Mouse (Mus musculus): ENCODE measurements around the gene 2010111I01Rik.
A peak's percentile ranks its signal among the peaks of the same experiment; 100 is the strongest.

Gene 2010111I01Rik

GRCm38 (mm10) chr13:63258671-63259070 lies 294.0 kb downstream of the 2010111I01Rik start:
- no peak for DNase-seq (ENCODE audit: low spot score in 2 of 2)

GRCm38 (mm10) chr13:63260133-63260532 lies 295.4 kb downstream of the 2010111I01Rik start:
- no peak for DNase-seq (ENCODE audit: low spot score in 2 of 2)

- DNase-seq (ENCODE audit: low spot score in 2 of 2), result no peak
Measured at GRCm38 (mm10) chr13:63260753-63261631, 296.3 kb downstream of the 2010111I01Rik start.

- no peak for DNase-seq (ENCODE audit: low spot score in 2 of 2)
Measured at GRCm38 (mm10) chr13:63261676-63262075, 297.0 kb downstream of the 2010111I01Rik start.

GRCm38 (mm10) chr13:63262168-63262957 lies 297.7 kb downstream of the 2010111I01Rik start:
- DNase-seq (ENCODE audit: low spot score in 2 of 2), result no peak

- DNase-seq (ENCODE audit: low spot score in 2 of 2), result no peak
Measured at GRCm38 (mm10) chr13:63268371-63268770, 303.7 kb downstream of the 2010111I01Rik start.

GRCm38 (mm10) chr13:63268776-63269175 lies 304.1 kb downstream of the 2010111I01Rik start:
- no peak for DNase-seq (ENCODE audit: low spot score in 2 of 2)

GRCm38 (mm10) chr13:63270191-63270590 lies 305.5 kb downstream of the 2010111I01Rik start:
- no peak for DNase-seq (ENCODE audit: low spot score in 2 of 2)

GRCm38 (mm10) chr13:63272017-63272601 lies 307.4 kb downstream of the 2010111I01Rik start:
- no peak for DNase-seq (ENCODE audit: low spot score in 2 of 2)

GRCm38 (mm10) chr13:63272602-63273229 lies 308.0 kb downstream of the 2010111I01Rik start:
- no peak for DNase-seq (ENCODE audit: low spot score in 2 of 2)

GRCm38 (mm10) chr13:63273859-63274258 lies 309.2 kb downstream of the 2010111I01Rik start:
- DNase-seq (ENCODE audit: low spot score in 2 of 2), result no peak

GRCm38 (mm10) chr13:63274488-63275166 lies 309.9 kb downstream of the 2010111I01Rik start:
- no peak for DNase-seq (ENCODE audit: low spot score in 2 of 2)

- no peak for DNase-seq (ENCODE audit: low spot score in 2 of 2)
Measured at GRCm38 (mm10) chr13:63276389-63276788, 311.7 kb downstream of the 2010111I01Rik start.

GRCm38 (mm10) chr13:63277316-63277715 lies 312.6 kb downstream of the 2010111I01Rik start:
- no peak for DNase-seq (ENCODE audit: low spot score in 2 of 2)

GRCm38 (mm10) chr13:63278141-63278631 lies 313.5 kb downstream of the 2010111I01Rik start:
- no peak for DNase-seq (ENCODE audit: low spot score in 2 of 2)

GRCm38 (mm10) chr13:63278796-63279475 lies 314.2 kb downstream of the 2010111I01Rik start:
- DNase-seq (ENCODE audit: low spot score in 2 of 2), result peak in 1 of 2 experiments; percentile 41

- no peak for DNase-seq (ENCODE audit: low spot score in 2 of 2)
Measured at GRCm38 (mm10) chr13:63279807-63280206, 315.1 kb downstream of the 2010111I01Rik start.

- no peak for DNase-seq (ENCODE audit: low spot score in 2 of 2)
Measured at GRCm38 (mm10) chr13:63280344-63280743, 315.7 kb downstream of the 2010111I01Rik start.

GRCm38 (mm10) chr13:63281206-63281605 lies 316.5 kb downstream of the 2010111I01Rik start:
- DNase-seq (ENCODE audit: low spot score in 2 of 2), result no peak

GRCm38 (mm10) chr13:63283236-63283635 lies 318.5 kb downstream of the 2010111I01Rik start:
- no peak for DNase-seq (ENCODE audit: low spot score in 2 of 2)

Data from frontal cortex, postnatal 10 days (tissue).